Mouse (Mus musculus) activated CD4-positive, CD25-positive, alpha-beta regulatory T cell, adult 4 months (primary cell): ENCODE data around the gene Gatb. TPM values are rescaled to one million over a fixed set of nuclear protein-coding genes. Genes with fewer than 3 reads are reported as not detected.

Experiments
- ATAC-seq: one replicate; pipeline ENCODE4 v1.8.0; 2017
- polyA plus RNA-seq, 2 experiments: library from polyadenylated mRNA; unstranded; fragments of 100-300 nt; shearing (Covaris generic); gene quantifications; one replicate each; pipeline ENCODE4 v1.2.1; 2017

The Gatb gene
- polyA plus RNA-seq, 2 experiments from 2014 or later: 13.4 to 14.6 TPM

- ATAC-seq: no peak
Measured at GRCm38 (mm10) chr3:85661926-85662813, 88.3 kb downstream of the Gatb start.

GRCm38 (mm10) chr3:85663826-85664225, 89.9 kb downstream of the Gatb start:
- no peak for ATAC-seq

GRCm38 (mm10) chr3:85664591-85665171, 90.8 kb downstream of the Gatb start:
- ATAC-seq: no peak

GRCm38 (mm10) chr3:85666166-85666565, 92.2 kb downstream of the Gatb start:
- no peak for ATAC-seq

GRCm38 (mm10) chr3:85666736-85667135, 92.8 kb downstream of the Gatb start:
- no peak for ATAC-seq

- ATAC-seq: no peak
Measured at GRCm38 (mm10) chr3:85667683-85668082, 93.8 kb downstream of the Gatb start.

GRCm38 (mm10) chr3:85669844-85670243, 95.9 kb downstream of the Gatb start:
- ATAC-seq: no peak

- ATAC-seq: no peak
Measured at GRCm38 (mm10) chr3:85677133-85677532, 103.2 kb downstream of the Gatb start.

GRCm38 (mm10) chr3:85677952-85678351, 104.0 kb downstream of the Gatb start:
- ATAC-seq: no peak

- no peak for ATAC-seq
Measured at GRCm38 (mm10) chr3:85679312-85679933, 105.5 kb downstream of the Gatb start.

- no peak for ATAC-seq
Measured at GRCm38 (mm10) chr3:85679960-85680359, 106.0 kb downstream of the Gatb start.

GRCm38 (mm10) chr3:85681136-85681535, 107.2 kb downstream of the Gatb start:
- no peak for ATAC-seq

- no peak for ATAC-seq
Measured at GRCm38 (mm10) chr3:85683618-85684017, 109.7 kb downstream of the Gatb start.

GRCm38 (mm10) chr3:85685271-85685670, 111.4 kb downstream of the Gatb start:
- ATAC-seq: no peak

- ATAC-seq: no peak
Measured at GRCm38 (mm10) chr3:85688341-85688740, 114.4 kb downstream of the Gatb start.

GRCm38 (mm10) chr3:85691134-85691533, 117.2 kb downstream of the Gatb start:
- no peak for ATAC-seq

GRCm38 (mm10) chr3:85693013-85693412, 119.1 kb downstream of the Gatb start:
- no peak for ATAC-seq

GRCm38 (mm10) chr3:85695056-85695455, 121.1 kb downstream of the Gatb start:
- no peak for ATAC-seq

GRCm38 (mm10) chr3:85698496-85698895, 124.6 kb downstream of the Gatb start:
- ATAC-seq: no peak

- ATAC-seq: no peak
Measured at GRCm38 (mm10) chr3:85703141-85703882, 129.4 kb downstream of the Gatb start.
